In the genomic region with DNA sequence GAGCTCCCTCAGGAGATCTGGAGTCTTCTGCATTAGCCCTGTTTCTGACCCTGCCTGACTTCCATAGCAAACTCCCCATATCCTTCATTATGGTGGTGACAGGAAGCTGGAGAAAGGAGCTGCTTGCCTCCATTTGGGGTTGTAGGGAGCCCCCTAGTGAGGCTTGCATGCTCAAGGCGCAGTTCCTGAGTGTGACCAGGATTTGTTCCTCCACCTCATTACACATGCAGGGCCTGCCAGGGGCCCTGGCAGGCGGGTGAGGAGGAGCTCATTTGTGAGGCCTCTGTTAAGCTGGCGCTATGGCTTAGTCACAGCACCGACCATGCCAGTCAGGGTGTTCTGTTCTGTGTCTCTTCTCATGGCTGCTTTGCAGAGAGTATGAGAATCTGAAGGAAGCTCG, we compare ENCODE assay signal across 9 mouse cellular contexts. TPM values are rescaled to one million over a fixed set of nuclear protein-coding genes. Genes with fewer than 3 reads are reported as not detected.
DNase-seq lines count a peak whose midpoint lies in the region; ATAC-seq and TF ChIP-seq lines count a peak whose summit lies in the region.
"Had no signal": no experiment of that assay in that cellular context is flagged by ENCODE, and none has a peak within 500 bp of the region (broad histone marks: within the 10 kb centered on the region; RNA-seq: fewer than 3 reads in every experiment).

No protein-coding gene starts in this region.

- peak; percentile 67 for TF ChIP-seq CTCF in lung, embryonic 14.5 days (IDR thresholded peaks at IDR 0.05; ENCODE audit: low read depth)
- TF ChIP-seq CTCF in cortical plate, adult 2 months (IDR thresholded peaks at IDR 0.05; ENCODE audit: extremely low read depth, insufficient read depth, low read length) = peak; percentile 66
- peak; percentile 67 for TF ChIP-seq CTCF in hindbrain, postnatal 0 days (IDR thresholded peaks at IDR 0.05; ENCODE audit: low read depth)
- TF ChIP-seq CTCF in liver, postnatal 0 days (IDR thresholded peaks at IDR 0.05; ENCODE audit: low read depth) = peak; percentile 50

- H3K4me1 ChIP-seq in lung, embryonic 14.5 days (ENCODE audit: insufficient read depth) = no peaks in the 10 kb centered on the region
- peaks cover 2% of the 10 kb centered on the region; the same call in 1 of the 2 replicates for H3K4me1 ChIP-seq in cortical plate, adult 2 months (ENCODE audit: control insufficient read depth, insufficient read depth, low read length)
- peaks cover 7% of the 10 kb centered on the region for H3K4me1 ChIP-seq in hindbrain, postnatal 0 days (ENCODE audit: insufficient read depth, low read length)
- no peaks in the 10 kb centered on the region for H3K4me1 ChIP-seq in liver, postnatal 0 days (ENCODE audit: insufficient read depth)
- H3K4me1 ChIP-seq: limb, embryonic 13.5 days had no signal

- H3K4me2 ChIP-seq in lung, embryonic 14.5 days = no peak overlapping the region
- H3K4me2 ChIP-seq in hindbrain, postnatal 0 days (ENCODE audit: low read depth, low read length) = no peak overlapping the region
- no peak overlapping the region for H3K4me2 ChIP-seq in liver, postnatal 0 days (ENCODE audit: low read depth, low read length)
- H3K4me2 ChIP-seq: limb, embryonic 13.5 days had no signal

- no peak overlapping the region for H3K4me3 ChIP-seq in lung, embryonic 14.5 days (ENCODE audit: low read depth, low read length)
- no peak overlapping the region for H3K4me3 ChIP-seq in cortical plate, adult 2 months (ENCODE audit: insufficient read depth, low read length)
- no peak overlapping the region for H3K4me3 ChIP-seq in hindbrain, postnatal 0 days (ENCODE audit: low read length)
- no peak overlapping the region for H3K4me3 ChIP-seq in liver, postnatal 0 days (ENCODE audit: low read depth, low read length)
- H3K4me3 ChIP-seq: limb, embryonic 13.5 days had no signal

- H3K9me3 ChIP-seq in lung, embryonic 14.5 days (ENCODE audit: low read depth, low read length) = no peaks in the 10 kb centered on the region
- no peaks in the 10 kb centered on the region for H3K9me3 ChIP-seq in hindbrain, postnatal 0 days (ENCODE audit: low read length)
- H3K9me3 ChIP-seq in liver, postnatal 0 days (ENCODE audit: low read length) = no peaks in the 10 kb centered on the region
- H3K9me3 ChIP-seq: limb, embryonic 13.5 days had no signal

- no peak for TF ChIP-seq EP300 in liver, postnatal 0 days (IDR thresholded peaks at IDR 0.05; ENCODE audit: low read depth)

- DNase-seq in lung, embryonic 14.5 days = peak; percentile 77
- DNase-seq in lung, postnatal 36 days = no peak
- peak; percentile 76 for DNase-seq in hindbrain, postnatal 0 days (ENCODE audit: low spot score)
- DNase-seq in liver, postnatal 0 days = no peak
- no peak for DNase-seq in B cell, adult 2 months

- no peak for ATAC-seq in lung, embryonic 14.5 days (ENCODE audit: insufficient read depth)
- peak; percentile 61 for ATAC-seq in hindbrain, postnatal 0 days
- ATAC-seq in liver, postnatal 0 days = no peak
- no peak for ATAC-seq in monocyte, adult 5-6 weeks (replicated peaks; ENCODE audit: insufficient number of reproducible peaks, low FRiP score, low TSS enrichment, poor library complexity, severe bottlenecking)

- no peak overlapping the region for H3K27ac ChIP-seq in lung, embryonic 14.5 days (ENCODE audit: low read depth)
- H3K27ac ChIP-seq in cortical plate, adult 2 months (ENCODE audit: insufficient read depth, low read length) = peak overlapping the region; percentile 52
- H3K27ac ChIP-seq in hindbrain, postnatal 0 days = peak overlapping the region; percentile 87
- H3K27ac ChIP-seq in liver, postnatal 0 days (ENCODE audit: low read depth) = no peak overlapping the region
- H3K27ac ChIP-seq: limb, embryonic 13.5 days had no signal

- no peak for TF ChIP-seq POLR2A in cortical plate, adult 2 months (IDR thresholded peaks at IDR 0.05; ENCODE audit: extremely low read depth, insufficient read depth, low read length)

- WGBS in lung, embryonic 14.5 days = 62% methylated on average over 5 of the region's 5 CpGs
- 35% methylated on average over 5 of the region's 5 CpGs for WGBS in hindbrain, postnatal 0 days
- 49% methylated on average over 5 of the region's 5 CpGs for WGBS in liver, postnatal 0 days (ENCODE audit: insufficient replicate concordance)

- no peak overlapping the region for H3K9ac ChIP-seq in lung, embryonic 14.5 days
- no peak overlapping the region; the same call in 1 of the 2 replicates for H3K9ac ChIP-seq in hindbrain, postnatal 0 days (replicated peaks; ENCODE audit: low read length)
- no peak overlapping the region for H3K9ac ChIP-seq in liver, postnatal 0 days (replicated peaks)
- H3K9ac ChIP-seq: limb, embryonic 13.5 days had no signal

- H3K36me3 ChIP-seq in lung, embryonic 14.5 days (ENCODE audit: insufficient read depth) = peaks cover 81% of the 10 kb centered on the region
- no peaks in the 10 kb centered on the region; the same call in 1 of the 2 replicates for H3K36me3 ChIP-seq in hindbrain, postnatal 0 days (ENCODE audit: insufficient read depth, low read length)
- H3K36me3 ChIP-seq in liver, postnatal 0 days (replicated peaks; ENCODE audit: insufficient read depth, low read length) = peaks cover 26% of the 10 kb centered on the region

- no peaks in the 10 kb centered on the region for H3K27me3 ChIP-seq in lung, embryonic 14.5 days (ENCODE audit: insufficient read depth, low read length)
- no peaks in the 10 kb centered on the region for H3K27me3 ChIP-seq in hindbrain, postnatal 0 days (ENCODE audit: insufficient read depth, low read length)
- H3K27me3 ChIP-seq in liver, postnatal 0 days (ENCODE audit: insufficient read depth, low read length) = no peaks in the 10 kb centered on the region
- H3K27me3 ChIP-seq: limb, embryonic 13.5 days had no signal

RNA-seq across cellular contexts. Expression of a gene that starts 11.9 kb away (rescaled TPM):
- 30.7 and 31.2 TPM in 2 replicates for polyA plus RNA-seq in lung, embryonic 14.5 days (2014; fragmentation: Nextera tagmentation; extraction: Ambion mirVana)
- polyA plus RNA-seq in cortical plate, adult 2 months (2012; rRNA removed) = 11.1 and 15.7 TPM in 2 replicates
- total RNA-seq in hindbrain, postnatal 0 days (2014; rRNA removed) = 8.4 and 23.3 TPM in 2 replicates
- polyA plus RNA-seq in hindbrain, postnatal 0 days (2015; fragmentation: Nextera tagmentation; extraction: Ambion mirVana) = 9.2 and 10.5 TPM in 2 replicates
- 5.4 and 6.5 TPM in 2 replicates for polyA plus RNA-seq in liver, postnatal 0 days (2015; fragmentation: Nextera tagmentation; extraction: Ambion mirVana)
- total RNA-seq in monocyte, adult 5-6 weeks (2017) = 1.5 to 1.8 TPM (median 1.6 TPM) in 3 replicates

RNA-seq across cellular contexts. Expression of a gene that starts 13.4 kb away (rescaled TPM):
- 18.1 and 18.8 TPM in 2 replicates for polyA plus RNA-seq in lung, embryonic 14.5 days (2014; fragmentation: Nextera tagmentation; extraction: Ambion mirVana)
- 13.5 and 14.9 TPM in 2 replicates for polyA plus RNA-seq in cortical plate, adult 2 months (2012; rRNA removed)
- total RNA-seq in hindbrain, postnatal 0 days (2014; rRNA removed) = 6.0 and 12.8 TPM in 2 replicates
- 6.2 and 7.4 TPM in 2 replicates for polyA plus RNA-seq in hindbrain, postnatal 0 days (2015; fragmentation: Nextera tagmentation; extraction: Ambion mirVana)
- polyA plus RNA-seq in liver, postnatal 0 days (2015; fragmentation: Nextera tagmentation; extraction: Ambion mirVana) = 32.0 and 33.2 TPM in 2 replicates
- total RNA-seq in monocyte, adult 5-6 weeks (2017) = 40.1 to 97.0 TPM (median 50.1 TPM) in 3 replicates

RNA-seq across cellular contexts. Expression of a gene that starts 21.0 kb away (rescaled TPM):
- 4.0 and 4.5 TPM in 2 replicates for polyA plus RNA-seq in lung, embryonic 14.5 days (2014; fragmentation: Nextera tagmentation; extraction: Ambion mirVana)
- 0.15 and 0.35 TPM in 2 replicates for polyA plus RNA-seq in cortical plate, adult 2 months (2012; rRNA removed)
- 0.18 and 0.78 TPM in 2 replicates for total RNA-seq in hindbrain, postnatal 0 days (2014; rRNA removed)
- polyA plus RNA-seq in hindbrain, postnatal 0 days (2015; fragmentation: Nextera tagmentation; extraction: Ambion mirVana) = 0.54 TPM in 1 of 2 replicates, not detected in the other
- polyA plus RNA-seq in liver, postnatal 0 days (2015; fragmentation: Nextera tagmentation; extraction: Ambion mirVana) = 0.12 and 0.31 TPM in 2 replicates
- total RNA-seq in monocyte, adult 5-6 weeks (2017) = not detected in 3 replicates
- polyA plus RNA-seq: testis, adult 2 months had no signal

RNA-seq across cellular contexts. Expression of a gene that starts 23.8 kb away (rescaled TPM):
- 74.2 and 81.8 TPM in 2 replicates for polyA plus RNA-seq in lung, embryonic 14.5 days (2014; fragmentation: Nextera tagmentation; extraction: Ambion mirVana)
- 4.8 and 7.4 TPM in 2 replicates for polyA plus RNA-seq in cortical plate, adult 2 months (2012; rRNA removed)
- 5.5 and 7.3 TPM in 2 replicates for total RNA-seq in hindbrain, postnatal 0 days (2014; rRNA removed)
- 16.6 and 18.0 TPM in 2 replicates for polyA plus RNA-seq in hindbrain, postnatal 0 days (2015; fragmentation: Nextera tagmentation; extraction: Ambion mirVana)
- 28.5 and 30.6 TPM in 2 replicates for polyA plus RNA-seq in liver, postnatal 0 days (2015; fragmentation: Nextera tagmentation; extraction: Ambion mirVana)
- 3.7 to 14.4 TPM (median 10.5 TPM) in 3 replicates for total RNA-seq in monocyte, adult 5-6 weeks (2017)

RNA-seq across cellular contexts. Expression of a gene that starts 26.4 kb away (rescaled TPM):
- polyA plus RNA-seq in lung, embryonic 14.5 days (2014; fragmentation: Nextera tagmentation; extraction: Ambion mirVana) = 2.7 TPM in 2 replicates
- polyA plus RNA-seq in cortical plate, adult 2 months (2012; rRNA removed) = 459 and 489 TPM in 2 replicates
- 80.1 and 87.4 TPM in 2 replicates for total RNA-seq in hindbrain, postnatal 0 days (2014; rRNA removed)
- 59.1 and 61.5 TPM in 2 replicates for polyA plus RNA-seq in hindbrain, postnatal 0 days (2015; fragmentation: Nextera tagmentation; extraction: Ambion mirVana)
- 0.04 and 0.09 TPM in 2 replicates for polyA plus RNA-seq in liver, postnatal 0 days (2015; fragmentation: Nextera tagmentation; extraction: Ambion mirVana)
- total RNA-seq in monocyte, adult 5-6 weeks (2017) = not detected in 3 replicates

Comparison
In these comparisons a context has a peak if more than half of its experiments do, and no peak if none do; other contexts are left out.
1. DNase-seq: peak in lung, embryonic 14.5 days (single experiment) and hindbrain, postnatal 0 days (single experiment); none in lung, postnatal 36 days (single experiment), liver, postnatal 0 days (single experiment) and B cell, adult 2 months (0 of 2).
2. H3K27ac ChIP-seq: peak in cortical plate, adult 2 months (single experiment) and hindbrain, postnatal 0 days (single experiment); none in lung, embryonic 14.5 days (single experiment) and liver, postnatal 0 days (single experiment).
3. Peak in every context shown above with its lines, with median percentiles within 50 percentile points of each other: CTCF ChIP-seq.